Mouse (Mus musculus) left cerebral cortex, adult 2 months (tissue): ENCODE data around the gene B230219D22Rik. TPM values are rescaled to one million over a fixed set of nuclear protein-coding genes. Genes with fewer than 3 reads are reported as not detected.
"Not testable (repeated sequence)": the region's sequence is repeated elsewhere in the genome, so short reads cannot be mapped to it uniquely, and the experiment has no call there.

ENCODE experiments used
- DNase-seq, 2 experiments: peaks; one replicate each; pipeline ENCODE4 v3.0.0; 2021 to 2022; ENCODE audit warnings: low spot score in 2 of 2, mixed read lengths in 1 of 2; ENCODE audit errors: extremely low spot score in 1 of 2
- H3K27ac ChIP-seq: fragments of 200-600 bp; 2 replicates; pipeline ENCODE4 v1.8.1; 2022
- H3K4me3 ChIP-seq: fragments of 200-600 bp; 2 replicates; pipeline ENCODE4 v1.8.1; 2022
- CTCF ChIP-seq: fragments of 200-600 bp; IDR thresholded peaks from 2 replicates; pipeline ENCODE4 v1.8.1; 2022; ENCODE audit warnings: antibody characterized with exemption, mild to moderate bottlenecking, moderate library complexity
- intact Hi-C: fragments of 180-260 bp; cut with DNase I; formaldehyde crosslinking; loops from one replicate; pipeline ENCODE4 v1.15.1; 2025
- total RNA-seq, 2 experiments: library from RNA; stranded (reverse); gene quantifications; 2 replicates each; pipeline ENCODE4 v1.2.3; 2021

B230219D22Rik gene
- total RNA-seq, 2 experiments from 2014 or later = 74.6 to 77.8 TPM

DNA sequence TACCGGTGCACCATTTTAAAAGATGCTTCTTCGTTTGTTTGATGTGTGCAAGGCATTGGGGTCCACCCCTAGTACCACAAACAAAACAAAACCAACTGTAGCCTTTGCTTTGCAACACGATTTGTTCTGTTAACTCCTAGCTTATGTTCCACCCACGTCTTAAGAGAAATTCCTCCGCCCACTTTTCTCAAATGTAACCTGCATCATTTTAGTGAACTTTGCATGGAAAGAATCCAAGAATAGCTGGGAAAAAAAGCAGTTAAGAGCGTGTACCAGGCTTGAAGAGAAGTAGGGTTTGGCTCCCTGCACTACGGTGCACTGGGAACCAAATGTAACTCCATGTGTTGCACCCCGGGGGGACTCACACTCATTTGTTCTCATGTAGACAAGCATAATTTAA is 1.2 kb downstream of the B230219D22Rik start:
- no peak for TF ChIP-seq CTCF
- DNase-seq = no peak
- intact Hi-C loops = no loop called here
- peak overlapping the region; percentile 17; the same call in 1 of the 2 replicates for H3K27ac ChIP-seq
- H3K4me3 ChIP-seq = peak overlapping the region; percentile 93

DNA sequence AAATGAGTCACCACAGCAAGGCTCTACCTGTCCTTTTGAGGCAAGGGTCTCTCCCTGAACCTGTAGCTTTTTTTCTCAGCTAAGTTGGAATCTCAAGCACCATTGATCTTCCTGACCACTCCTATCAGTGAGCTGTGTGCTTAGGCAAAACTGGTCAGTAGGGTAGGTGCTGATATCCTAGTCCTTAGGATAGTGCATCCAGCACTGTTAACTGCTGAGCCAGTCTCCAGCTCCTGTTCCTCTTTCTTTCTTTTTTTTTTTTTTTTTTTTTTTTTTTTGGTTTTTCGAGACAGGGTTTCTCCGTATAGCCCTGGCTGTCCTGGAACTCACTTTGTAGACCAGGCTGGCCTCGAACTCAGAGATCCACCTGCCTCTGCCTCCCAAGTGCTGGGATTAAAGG is 3.1 kb downstream of the B230219D22Rik start:
- H3K27ac ChIP-seq, DNase-seq, intact Hi-C loops, H3K4me3 ChIP-seq: not testable (repeated sequence)

DNA sequence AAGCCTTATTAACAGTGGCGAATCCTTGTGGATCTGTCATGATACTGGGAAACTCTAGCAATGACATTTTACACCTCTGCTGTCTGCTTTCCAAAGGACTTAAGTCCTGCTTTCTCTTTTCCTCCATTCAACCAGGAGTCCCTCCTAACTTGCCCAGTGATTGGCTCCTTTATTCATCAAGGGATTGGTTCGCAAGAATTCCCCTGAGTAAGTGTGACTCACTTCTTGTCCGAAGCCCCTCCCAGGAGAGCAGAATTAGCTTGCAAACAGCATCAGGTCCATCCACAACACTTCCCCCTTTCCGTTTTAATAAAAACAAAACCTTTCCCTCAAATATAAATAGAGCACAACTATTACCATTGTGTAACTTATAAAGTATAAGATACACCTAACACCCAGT is 11.4 kb downstream of the B230219D22Rik start:
- DNase-seq = no peak
- no peak for TF ChIP-seq CTCF
- no peak overlapping the region for H3K4me3 ChIP-seq
- no peak overlapping the region for H3K27ac ChIP-seq
- intact Hi-C loops = no loop called here

DNA sequence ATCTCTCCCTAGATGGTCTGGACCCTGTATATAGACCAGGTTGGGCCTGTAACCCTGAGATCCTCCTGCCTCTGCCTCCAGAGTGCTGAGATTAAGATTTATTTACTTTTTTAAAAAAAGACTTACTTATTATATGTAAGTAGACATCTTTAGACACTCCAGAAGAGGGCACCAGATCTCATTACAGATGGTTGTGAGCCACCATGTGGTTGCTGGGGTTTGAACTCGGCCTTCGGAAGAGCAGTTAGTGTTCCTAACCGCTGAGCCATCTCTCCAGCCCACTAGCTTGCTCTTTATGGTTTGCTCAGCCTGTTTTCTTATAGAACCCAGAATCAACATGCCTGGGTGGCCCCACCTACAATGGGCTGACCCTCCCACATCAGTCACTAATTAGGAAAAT is 19.9 kb downstream of the B230219D22Rik start:
- intact Hi-C loops = loop anchor here (2.0 kb wide), 1 partner anchor 14 kb away; no protein-coding TSS in a partner anchor

DNA sequence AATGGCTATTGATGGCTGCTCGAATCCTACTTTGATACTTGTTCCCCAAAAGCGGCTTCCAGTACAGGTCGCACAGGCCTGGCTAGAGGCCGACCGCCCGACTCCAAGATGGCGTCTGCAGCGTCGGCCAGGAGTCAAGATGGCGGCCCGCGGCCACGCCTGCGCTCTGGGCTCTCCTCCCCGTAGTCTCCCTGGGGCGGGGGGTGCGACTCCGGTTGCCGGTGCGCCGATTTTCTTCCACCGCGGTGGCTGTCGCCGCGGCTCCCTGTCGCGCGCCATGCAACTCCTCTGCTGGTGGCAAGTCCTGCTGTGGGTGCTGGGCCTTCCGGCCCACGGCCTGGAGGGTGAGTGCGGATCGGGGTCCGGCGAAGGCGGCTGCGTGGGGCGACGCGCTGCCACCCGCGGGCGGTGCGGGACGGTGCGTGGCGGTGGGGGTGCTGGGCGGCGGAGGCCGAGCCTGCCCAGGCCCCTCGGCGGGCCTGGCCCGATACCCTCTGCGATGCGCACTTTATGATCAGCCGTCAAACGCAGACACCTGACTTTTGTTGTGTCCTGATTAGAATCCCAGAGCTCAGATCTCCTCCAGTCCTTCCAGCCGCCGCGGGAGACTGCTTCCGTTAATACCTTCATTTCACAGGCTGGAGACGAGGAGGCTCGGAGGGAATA is 21.7 kb downstream of the B230219D22Rik start, which contains the start of gene Txndc15:
Txndc15 (plus strand) TSS at position 150 of the 666 bp plus-strand sequence.
- no peak for TF ChIP-seq CTCF
- Histone ChIP-seq H3K4me3 (peak within 1 kb of the TSS; percentile 75), H3K27ac (peak within 1 kb of the TSS; percentile 97)
- intact Hi-C loops = no loop called here
- DNase-seq = peak; percentile 88 to 92

More for the DNA sequence above, 19.9 kb downstream of the B230219D22Rik start:
- Histone ChIP-seq H3K27ac (no peak overlapping the region), H3K4me3 (no peak overlapping the region)
- DNase-seq = no peak
- TF ChIP-seq CTCF = no peak

DNA sequence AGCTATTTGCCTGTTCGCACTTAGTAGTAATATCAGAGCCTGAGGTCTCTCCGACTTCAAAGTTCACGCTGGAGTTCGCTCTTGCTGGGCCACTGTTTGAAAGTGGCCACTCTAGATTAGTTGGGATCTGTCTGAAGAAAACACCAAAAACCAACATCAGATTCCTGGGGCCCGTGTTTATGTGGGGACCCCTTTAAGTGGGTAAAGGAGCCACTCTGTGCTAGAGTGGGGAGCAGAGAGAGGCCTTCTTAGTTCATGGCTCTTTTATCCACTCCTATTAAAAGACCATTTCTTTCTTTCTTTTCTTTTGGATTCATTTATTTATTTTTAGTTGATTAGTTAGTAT is 22.2 kb downstream of the B230219D22Rik start:
- DNase-seq = no peak
- no peak for TF ChIP-seq CTCF
- Histone ChIP-seq H3K4me3 (peak overlapping the region; percentile 75), H3K27ac (peak overlapping the region; percentile 97)
- intact Hi-C loops = no loop called here

DNA sequence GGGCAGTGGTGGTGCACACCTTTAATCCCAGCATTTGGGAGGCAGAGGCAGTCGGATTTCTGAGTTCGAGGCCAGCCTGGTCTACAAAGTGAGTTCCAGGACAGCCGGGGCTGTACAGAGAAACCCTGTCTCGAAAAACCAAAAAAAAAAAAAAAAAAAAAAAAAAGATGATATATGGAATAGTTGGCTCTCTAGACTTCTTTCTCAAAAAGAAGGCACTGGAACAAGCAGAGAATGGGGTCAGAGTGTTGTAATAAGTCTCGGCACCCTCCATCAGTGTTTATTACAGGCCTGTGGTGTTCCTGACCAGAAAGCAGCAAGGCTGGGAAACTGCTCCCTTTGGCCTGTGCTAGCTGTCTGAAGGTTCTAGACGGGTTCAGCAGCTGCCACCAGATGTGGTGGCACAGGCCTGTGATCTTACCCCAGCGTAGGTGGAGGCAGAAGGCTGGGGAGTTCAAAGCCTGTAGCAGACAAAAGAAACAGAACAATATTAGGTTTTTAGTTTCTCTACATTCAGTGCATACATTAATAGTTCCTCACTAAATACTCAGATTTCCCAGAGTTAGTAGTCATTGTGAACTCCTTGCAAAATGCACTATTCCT is 23.1 kb downstream of the B230219D22Rik start:
- Histone ChIP-seq H3K4me3 (peak overlapping the region; percentile 75; the same call in 1 of the 2 replicates), H3K27ac (no peak overlapping the region)
- TF ChIP-seq CTCF = no peak
- no peak for DNase-seq
- intact Hi-C loops = no loop called here

DNA sequence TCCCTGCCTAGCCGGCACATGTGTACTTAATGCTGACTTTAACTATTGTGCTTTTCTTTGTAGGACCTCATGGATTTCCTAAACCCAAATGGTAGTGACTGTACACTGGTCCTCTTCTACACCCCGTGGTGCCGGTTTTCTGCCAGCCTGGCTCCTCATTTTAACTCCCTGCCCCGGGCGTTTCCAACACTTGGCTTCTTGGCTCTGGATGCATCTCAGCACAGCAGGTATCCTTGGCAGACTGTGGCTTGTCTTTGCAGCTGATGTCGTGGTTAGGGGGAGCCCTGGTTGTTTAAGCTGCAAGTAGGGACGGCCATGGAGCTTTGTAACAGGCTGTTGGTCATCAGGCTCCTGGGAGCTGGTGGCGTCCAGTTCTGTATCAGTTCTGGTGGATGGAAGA is 28.6 kb downstream of the B230219D22Rik start:
- no peak for DNase-seq
- Histone ChIP-seq H3K4me3 (no peak overlapping the region), H3K27ac (peak overlapping the region; percentile 47)
- intact Hi-C loops = no loop called here
- TF ChIP-seq CTCF = no peak

DNA sequence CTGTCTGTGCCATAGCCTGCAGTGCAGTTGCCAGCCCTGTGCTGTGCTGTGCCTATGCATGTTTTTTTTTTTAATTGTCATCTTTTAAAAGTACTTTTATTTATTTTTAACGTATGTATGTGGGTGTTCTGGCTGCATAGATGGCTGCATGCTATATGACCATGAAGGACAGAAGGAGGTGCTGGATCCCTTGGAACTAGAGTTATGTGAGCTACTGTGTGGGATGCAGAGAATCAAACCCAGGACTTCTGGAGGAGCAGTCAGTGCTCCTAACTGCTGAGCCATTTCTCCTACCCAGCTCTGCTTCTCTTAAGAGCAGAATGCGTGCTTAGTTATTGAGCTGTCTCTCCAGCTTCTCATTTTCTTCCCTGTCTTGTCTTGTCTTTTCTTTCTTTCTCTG is 29.1 kb downstream of the B230219D22Rik start:
- peak overlapping the region; percentile 47 for H3K27ac ChIP-seq
- no peak for DNase-seq
- no peak overlapping the region for H3K4me3 ChIP-seq
- TF ChIP-seq CTCF = no peak
- intact Hi-C loops = no loop called here

DNA sequence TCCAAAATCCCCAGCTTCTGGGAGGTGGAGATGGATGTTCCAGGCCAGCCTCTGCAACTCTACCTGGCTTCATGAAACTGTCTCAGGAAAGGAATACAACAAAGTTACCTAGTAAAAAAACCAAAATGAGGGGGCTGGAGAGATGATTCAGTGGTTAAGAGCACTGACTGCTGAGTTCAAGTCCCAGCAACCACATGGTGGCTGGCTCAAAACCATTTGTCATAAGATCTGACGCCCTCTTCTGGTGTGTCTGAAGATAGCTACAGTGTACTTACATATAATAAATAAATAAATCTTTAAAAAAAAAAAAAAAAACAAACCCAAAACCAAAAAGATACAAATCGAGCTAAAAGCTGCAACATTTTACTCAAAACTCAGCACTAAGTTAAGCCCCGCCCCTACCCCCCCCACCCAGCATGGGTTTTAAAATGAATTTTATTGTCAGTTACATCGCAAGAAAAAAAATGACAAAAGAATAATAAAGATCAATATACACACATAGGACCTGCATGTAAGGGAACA is 33.7 kb downstream of the B230219D22Rik start:
- no peak for DNase-seq
- peak overlapping the region; percentile 72 for H3K4me3 ChIP-seq

DNA sequence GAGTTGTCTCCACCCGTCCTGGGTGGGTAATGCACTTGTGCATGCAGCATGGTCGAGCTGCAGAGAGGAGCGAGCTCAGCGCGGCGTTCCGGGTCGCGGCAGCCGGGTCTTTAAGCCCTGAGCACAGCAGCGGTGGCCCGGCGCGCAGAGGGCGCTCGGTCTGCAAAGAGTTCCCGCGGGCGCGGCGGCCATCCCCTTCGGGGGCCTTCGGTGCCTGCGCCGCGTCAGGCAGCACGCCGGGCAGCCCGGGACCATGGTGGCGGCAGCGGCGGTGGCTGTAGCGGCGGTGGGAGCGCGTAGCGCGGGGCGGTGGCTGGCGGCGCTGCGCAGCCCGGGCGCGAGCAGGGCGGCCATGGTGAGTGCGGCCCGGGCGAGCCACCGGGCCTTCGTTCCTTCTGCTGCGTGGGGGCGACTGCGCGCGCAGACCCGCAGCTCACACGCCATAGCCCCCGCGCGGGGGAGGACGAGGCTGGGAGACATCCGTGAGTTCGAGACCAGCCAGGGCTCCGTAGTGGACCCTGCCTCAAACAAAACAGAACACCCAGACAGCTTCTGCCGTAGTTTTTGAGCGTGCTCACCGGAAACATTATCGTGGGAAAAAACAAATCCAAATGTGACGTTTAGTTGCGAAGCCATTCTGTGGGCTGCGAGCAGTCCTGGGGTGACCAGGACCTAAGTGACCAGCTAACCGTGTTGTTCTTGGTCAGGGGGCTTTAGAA is 34.4 kb downstream of the B230219D22Rik start, which contains the start of gene Pcbd2:
Pcbd2 (plus strand) TSS at position 249 of the 719 bp plus-strand sequence.
- intact Hi-C loops = loop anchor here (5.0 kb wide), 2 partner anchors 85 to 105 kb away; partner anchors contain the start of gene Caml
- peak; percentile 78 to 84 for DNase-seq
- peak within 1 kb of the TSS; percentile 92 for H3K27ac ChIP-seq
- TF ChIP-seq CTCF = no peak
- peak within 1 kb of the TSS; percentile 72 for H3K4me3 ChIP-seq

More for the DNA sequence above, 33.7 kb downstream of the B230219D22Rik start:
- peak; percentile 45 for TF ChIP-seq CTCF
- H3K27ac ChIP-seq = peak overlapping the region; percentile 92
- intact Hi-C loops = loop anchor here (5.0 kb wide), 2 partner anchors 84 to 104 kb away; partner anchors contain the start of gene Caml
